Mouse (Mus musculus): ENCODE results near the gene Ppib. TPM values are rescaled to one million over a fixed set of nuclear protein-coding genes. Genes with fewer than 3 reads are reported as not detected.

Ppib gene
- polyA plus RNA-seq, 1 experiment from 2014 or later: 515 TPM

DNA sequence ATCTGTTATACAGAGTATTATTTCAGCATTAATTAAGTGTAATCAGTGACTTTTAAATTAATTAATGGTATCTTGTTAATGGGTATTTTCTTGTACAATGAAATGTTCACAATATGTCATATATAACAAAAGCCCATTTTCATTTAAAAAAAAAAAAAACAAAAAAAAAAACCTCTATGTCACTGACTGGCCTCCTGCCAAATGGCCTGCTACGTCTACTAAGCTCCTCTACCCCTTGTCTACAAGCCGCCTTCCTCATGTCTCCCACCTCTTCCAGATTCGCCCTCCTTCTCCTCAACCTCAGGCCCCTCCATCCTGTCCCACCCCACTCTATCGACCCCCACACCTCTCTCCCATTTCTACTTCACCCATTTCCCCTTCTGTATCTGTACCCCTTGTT, 8.5 kb upstream of the Ppib start:
- WGBS: 88% methylated on average over 4 of the region's 4 CpGs
- DNase-seq (ENCODE audit: low spot score): no peak
- no peaks in the 10 kb centered on the region for H3K9me3 ChIP-seq (ENCODE audit: control insufficient read depth, low read length)

DNA sequence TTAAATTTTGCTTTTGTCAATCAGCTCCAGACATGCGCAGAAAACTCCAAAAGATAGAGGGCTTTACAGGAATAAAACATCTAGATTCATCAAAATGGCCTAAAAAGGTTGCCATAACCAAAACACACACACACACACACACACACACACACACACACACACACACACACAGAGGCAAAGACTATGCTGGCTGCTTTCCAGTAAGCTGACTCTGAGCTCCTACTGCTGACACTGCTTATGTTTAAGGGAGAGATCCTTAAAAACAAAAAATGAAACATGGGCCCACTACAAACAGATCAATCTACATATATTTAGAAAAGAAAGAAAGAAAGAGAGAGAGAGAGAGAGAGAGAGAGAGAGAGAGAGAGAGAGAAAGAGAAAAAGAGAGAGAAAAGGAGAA, 7.3 kb upstream of the Ppib start:
- ATAC-seq (ENCODE audit: low FRiP score) (no peak), DNase-seq (ENCODE audit: low spot score) (no peak)
- H3K27ac ChIP-seq (ENCODE audit: low read depth, low read length): no peak overlapping the region
- no peak overlapping the region for H3K4me3 ChIP-seq (ENCODE audit: low read depth, low read length)
- H3K9me3 ChIP-seq (ENCODE audit: control insufficient read depth, low read length): no peaks in the 10 kb centered on the region
- no peaks in the 10 kb centered on the region for H3K27me3 ChIP-seq (ENCODE audit: control insufficient read depth, insufficient read depth, low read length)
- no peaks in the 10 kb centered on the region for H3K4me1 ChIP-seq (replicated peaks; ENCODE audit: control insufficient read depth, insufficient read depth, low read length)
- no peak overlapping the region for H3K4me2 ChIP-seq (replicated peaks; ENCODE audit: low read depth, low read length)
- 97% methylated on average over 1 of the region's 1 CpGs for WGBS
- no peak overlapping the region for H3K9ac ChIP-seq (ENCODE audit: low read depth, low read length)
- no peaks in the 10 kb centered on the region for H3K36me3 ChIP-seq (ENCODE audit: control insufficient read depth, insufficient read depth, low read length)

More for the DNA sequence above, 8.5 kb upstream of the Ppib start:
- no peak overlapping the region for H3K4me2 ChIP-seq (replicated peaks; ENCODE audit: low read depth, low read length)
- H3K36me3 ChIP-seq (ENCODE audit: control insufficient read depth, insufficient read depth, low read length): no peaks in the 10 kb centered on the region
- no peak overlapping the region for H3K4me3 ChIP-seq (ENCODE audit: low read depth, low read length)
- no peaks in the 10 kb centered on the region for H3K27me3 ChIP-seq (ENCODE audit: control insufficient read depth, insufficient read depth, low read length)
- no peak for ATAC-seq (ENCODE audit: low FRiP score)
- no peak overlapping the region for H3K27ac ChIP-seq (ENCODE audit: low read depth, low read length)
- H3K4me1 ChIP-seq (replicated peaks; ENCODE audit: control insufficient read depth, insufficient read depth, low read length): no peaks in the 10 kb centered on the region
- no peak overlapping the region for H3K9ac ChIP-seq (ENCODE audit: low read depth, low read length)

DNA sequence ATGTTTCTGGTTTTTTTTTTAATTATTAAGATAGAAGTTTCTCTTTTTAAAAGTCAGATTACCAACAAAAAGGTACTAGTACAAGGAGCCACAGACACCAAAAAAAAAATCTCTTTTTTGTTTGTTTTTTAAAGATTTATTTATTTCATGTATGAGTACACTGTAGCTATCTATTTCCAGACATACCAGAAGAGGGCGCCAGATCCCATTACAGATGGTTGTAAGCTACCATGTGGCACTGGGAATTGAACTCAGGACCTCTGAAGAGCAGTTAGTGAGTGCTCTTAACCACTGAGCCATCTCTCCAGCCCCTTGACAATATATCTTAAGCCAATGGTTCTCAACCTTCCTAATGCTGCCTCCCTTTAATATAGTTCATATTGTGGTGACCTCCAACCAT, 6.4 kb upstream of the Ppib start:
- H3K4me2 ChIP-seq (replicated peaks; ENCODE audit: low read depth, low read length): no peak overlapping the region
- no peaks in the 10 kb centered on the region for H3K36me3 ChIP-seq (ENCODE audit: control insufficient read depth, insufficient read depth, low read length)
- 32% methylated on average over 1 of the region's 1 CpGs for WGBS
- no peaks in the 10 kb centered on the region for H3K9me3 ChIP-seq (ENCODE audit: control insufficient read depth, low read length)
- H3K27me3 ChIP-seq (ENCODE audit: control insufficient read depth, insufficient read depth, low read length): no peaks in the 10 kb centered on the region
- H3K9ac ChIP-seq (ENCODE audit: low read depth, low read length): no peak overlapping the region
- ATAC-seq (ENCODE audit: low FRiP score) (no peak), DNase-seq (ENCODE audit: low spot score) (no peak)
- H3K4me3 ChIP-seq (ENCODE audit: low read depth, low read length): no peak overlapping the region
- H3K4me1 ChIP-seq (replicated peaks; ENCODE audit: control insufficient read depth, insufficient read depth, low read length): no peaks in the 10 kb centered on the region
- no peak overlapping the region for H3K27ac ChIP-seq (ENCODE audit: low read depth, low read length)

DNA sequence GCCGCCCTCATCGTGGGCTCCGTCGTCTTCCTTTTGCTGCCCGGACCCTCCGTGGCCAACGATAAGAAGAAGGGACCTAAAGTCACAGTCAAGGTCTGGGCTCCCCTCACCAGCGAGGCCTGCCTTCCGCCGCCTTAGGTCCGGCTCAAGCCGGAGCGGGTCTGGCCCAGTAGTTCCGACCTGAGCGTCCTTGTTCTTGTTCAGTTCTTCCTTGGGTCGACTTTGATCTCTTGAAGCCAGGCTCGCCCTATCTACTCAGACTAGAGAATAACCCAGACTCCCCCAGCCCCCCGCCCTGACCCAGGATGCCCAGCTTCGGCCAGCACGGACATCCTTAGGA, 256 bp downstream of the Ppib start:
- under 1% methylated on average over 19 of the region's 20 CpGs for WGBS
- DNase-seq (ENCODE audit: low spot score): no peak
- Histone ChIP-seq H3K27ac (ENCODE audit: low read depth, low read length) (peak overlapping the region; percentile 67; the same call in 1 of the 2 replicates), H3K4me2 (replicated peaks; ENCODE audit: low read depth, low read length) (peak overlapping the region; percentile 61), H3K9ac (ENCODE audit: low read depth, low read length) (peak overlapping the region; percentile 90), H3K9me3 (ENCODE audit: control insufficient read depth, low read length) (no peaks in the 10 kb centered on the region), H3K27me3 (ENCODE audit: control insufficient read depth, insufficient read depth, low read length) (no peaks in the 10 kb centered on the region), H3K4me3 (ENCODE audit: low read depth, low read length) (peak overlapping the region; percentile 80), H3K4me1 (replicated peaks; ENCODE audit: control insufficient read depth, insufficient read depth, low read length) (peaks cover 4% of the 10 kb centered on the region; the same call in 1 of the 2 replicates), H3K36me3 (ENCODE audit: control insufficient read depth, insufficient read depth, low read length) (peaks cover 12% of the 10 kb centered on the region)
- peak; percentile 73 for ATAC-seq (ENCODE audit: low FRiP score)

DNA sequence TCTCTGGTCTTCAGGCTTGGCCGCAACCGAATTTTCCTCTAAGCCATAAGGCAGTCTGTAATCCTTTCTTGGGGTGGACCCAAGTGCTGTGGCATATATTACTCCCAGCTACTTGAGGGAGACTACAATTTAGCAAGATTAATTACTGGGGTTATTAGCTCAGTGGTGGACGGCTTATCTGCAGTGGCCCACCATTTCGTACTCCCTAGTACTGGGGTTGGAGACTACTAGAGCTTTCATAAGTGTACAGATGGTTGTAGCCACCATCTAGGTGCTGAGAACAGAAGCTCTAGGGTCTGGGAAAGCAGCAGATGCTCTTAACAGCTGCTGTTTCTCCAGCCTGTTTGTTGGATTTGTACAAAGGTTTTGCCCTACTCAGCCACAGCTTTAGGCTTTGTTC, 964 bp downstream of the Ppib start:
- no peaks in the 10 kb centered on the region for H3K9me3 ChIP-seq (ENCODE audit: control insufficient read depth, low read length)
- H3K4me3 ChIP-seq (ENCODE audit: low read depth, low read length): peak overlapping the region; percentile 80
- DNase-seq (ENCODE audit: low spot score) (peak; percentile 30), ATAC-seq (ENCODE audit: low FRiP score) (no peak)
- H3K36me3 ChIP-seq (ENCODE audit: control insufficient read depth, insufficient read depth, low read length): peaks cover 15% of the 10 kb centered on the region
- H3K4me1 ChIP-seq (replicated peaks; ENCODE audit: control insufficient read depth, insufficient read depth, low read length): peaks cover 4% of the 10 kb centered on the region; the same call in 1 of the 2 replicates
- peak overlapping the region; percentile 90 for H3K9ac ChIP-seq (ENCODE audit: low read depth, low read length)
- peak overlapping the region; percentile 67; the same call in 1 of the 2 replicates for H3K27ac ChIP-seq (ENCODE audit: low read depth, low read length)
- WGBS: 41% methylated on average over 4 of the region's 4 CpGs
- H3K27me3 ChIP-seq (ENCODE audit: control insufficient read depth, insufficient read depth, low read length): no peaks in the 10 kb centered on the region
- peak overlapping the region; percentile 61 for H3K4me2 ChIP-seq (replicated peaks; ENCODE audit: low read depth, low read length)

DNA sequence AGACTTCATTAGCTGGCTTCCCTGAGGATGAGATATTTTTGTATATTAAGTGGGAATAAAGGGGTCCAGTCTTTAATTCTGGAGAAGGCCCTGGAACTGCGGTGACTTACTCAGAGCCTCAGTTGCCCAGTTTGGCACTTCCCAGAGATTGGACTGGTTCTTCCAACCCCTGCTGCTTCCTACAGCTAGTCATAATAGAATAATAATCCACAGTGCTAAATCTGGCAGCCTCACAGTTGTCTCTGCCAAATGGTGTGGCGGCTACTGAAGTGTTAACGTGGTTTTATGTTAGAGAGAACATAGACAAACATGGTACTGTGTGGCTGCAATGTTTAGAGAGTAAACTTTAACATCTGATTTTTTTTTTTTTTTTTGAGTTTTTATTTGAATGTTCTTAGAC, 1.6 kb downstream of the Ppib start:
- H3K4me3 ChIP-seq (ENCODE audit: low read depth, low read length): peak overlapping the region; percentile 4; the same call in 1 of the 2 replicates
- no peak for ATAC-seq (ENCODE audit: low FRiP score)
- H3K9me3 ChIP-seq (ENCODE audit: control insufficient read depth, low read length): no peaks in the 10 kb centered on the region
- H3K4me1 ChIP-seq (replicated peaks; ENCODE audit: control insufficient read depth, insufficient read depth, low read length): peaks cover 4% of the 10 kb centered on the region; the same call in 1 of the 2 replicates
- peak overlapping the region; percentile 61; the same call in 1 of the 2 replicates for H3K4me2 ChIP-seq (replicated peaks; ENCODE audit: low read depth, low read length)
- H3K27ac ChIP-seq (ENCODE audit: low read depth, low read length): no peak overlapping the region
- 92% methylated on average over 3 of the region's 3 CpGs for WGBS
- H3K36me3 ChIP-seq (ENCODE audit: control insufficient read depth, insufficient read depth, low read length): peaks cover 15% of the 10 kb centered on the region
- H3K9ac ChIP-seq (ENCODE audit: low read depth, low read length): no peak overlapping the region
- no peaks in the 10 kb centered on the region for H3K27me3 ChIP-seq (ENCODE audit: control insufficient read depth, insufficient read depth, low read length)
- no peak for DNase-seq (ENCODE audit: low spot score)

DNA sequence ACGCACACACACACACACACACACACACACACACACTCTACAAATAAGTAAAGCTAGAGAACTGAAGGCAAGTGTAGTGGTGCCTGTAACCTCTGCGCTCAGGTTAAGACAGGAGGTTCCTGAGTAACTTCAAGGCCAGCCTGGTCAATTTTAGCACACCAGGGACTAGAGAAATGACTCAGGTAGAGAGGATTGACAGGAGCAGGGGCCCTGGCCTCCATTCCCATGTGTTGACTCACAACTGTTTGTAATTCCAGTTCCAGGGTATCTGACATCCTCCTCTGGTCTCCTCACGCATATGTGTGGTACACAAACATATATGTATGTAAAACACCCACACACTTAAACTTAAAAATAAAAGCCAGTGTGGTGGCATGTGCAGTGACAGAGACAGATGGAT, 3.4 kb downstream of the Ppib start:
- 86% methylated on average over 3 of the region's 3 CpGs for WGBS
- ATAC-seq (ENCODE audit: low FRiP score) (no peak), DNase-seq (ENCODE audit: low spot score) (no peak)
- H3K4me3 ChIP-seq (ENCODE audit: low read depth, low read length): no peak overlapping the region
- H3K36me3 ChIP-seq (ENCODE audit: control insufficient read depth, insufficient read depth, low read length): peaks cover 15% of the 10 kb centered on the region
- peaks cover 4% of the 10 kb centered on the region; the same call in 1 of the 2 replicates for H3K4me1 ChIP-seq (replicated peaks; ENCODE audit: control insufficient read depth, insufficient read depth, low read length)
- H3K27ac ChIP-seq (ENCODE audit: low read depth, low read length): no peak overlapping the region
- peaks cover 11% of the 10 kb centered on the region for H3K27me3 ChIP-seq (ENCODE audit: control insufficient read depth, insufficient read depth, low read length)
- no peak overlapping the region for H3K4me2 ChIP-seq (replicated peaks; ENCODE audit: low read depth, low read length)
- no peaks in the 10 kb centered on the region for H3K9me3 ChIP-seq (ENCODE audit: control insufficient read depth, low read length)
- H3K9ac ChIP-seq (ENCODE audit: low read depth, low read length): no peak overlapping the region

DNA sequence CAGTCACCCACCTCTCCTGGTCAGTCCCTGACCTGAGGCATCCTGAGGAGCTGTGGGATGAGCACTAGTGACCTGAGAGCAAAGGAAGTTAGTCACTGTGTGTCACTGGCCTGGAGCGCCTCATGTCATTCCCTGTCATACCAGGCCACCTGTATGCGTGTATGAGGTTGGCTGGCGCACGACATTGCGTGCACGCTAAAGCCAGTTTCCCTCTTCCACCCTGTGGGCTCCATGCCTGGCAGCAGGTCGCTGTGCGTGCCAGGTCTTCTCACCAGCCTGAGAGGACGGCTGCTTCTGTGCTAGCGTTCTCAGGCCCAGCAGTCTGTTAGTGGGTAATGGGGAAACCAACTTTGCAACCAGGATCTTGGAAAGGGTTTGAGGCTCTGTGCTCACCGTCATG, 4.3 kb downstream of the Ppib start:
- WGBS: 98% methylated on average over 11 of the region's 11 CpGs
- no peak for DNase-seq (ENCODE audit: low spot score)
- Histone ChIP-seq H3K36me3 (ENCODE audit: control insufficient read depth, insufficient read depth, low read length) (peaks cover 15% of the 10 kb centered on the region), H3K4me1 (replicated peaks; ENCODE audit: control insufficient read depth, insufficient read depth, low read length) (peaks cover 8% of the 10 kb centered on the region; the same call in 1 of the 2 replicates), H3K27me3 (ENCODE audit: control insufficient read depth, insufficient read depth, low read length) (peaks cover 20% of the 10 kb centered on the region), H3K27ac (ENCODE audit: low read depth, low read length) (no peak overlapping the region), H3K9ac (ENCODE audit: low read depth, low read length) (no peak overlapping the region), H3K4me2 (replicated peaks; ENCODE audit: low read depth, low read length) (no peak overlapping the region), H3K9me3 (ENCODE audit: control insufficient read depth, low read length) (no peaks in the 10 kb centered on the region), H3K4me3 (ENCODE audit: low read depth, low read length) (no peak overlapping the region)
- no peak for ATAC-seq (ENCODE audit: low FRiP score)

DNA sequence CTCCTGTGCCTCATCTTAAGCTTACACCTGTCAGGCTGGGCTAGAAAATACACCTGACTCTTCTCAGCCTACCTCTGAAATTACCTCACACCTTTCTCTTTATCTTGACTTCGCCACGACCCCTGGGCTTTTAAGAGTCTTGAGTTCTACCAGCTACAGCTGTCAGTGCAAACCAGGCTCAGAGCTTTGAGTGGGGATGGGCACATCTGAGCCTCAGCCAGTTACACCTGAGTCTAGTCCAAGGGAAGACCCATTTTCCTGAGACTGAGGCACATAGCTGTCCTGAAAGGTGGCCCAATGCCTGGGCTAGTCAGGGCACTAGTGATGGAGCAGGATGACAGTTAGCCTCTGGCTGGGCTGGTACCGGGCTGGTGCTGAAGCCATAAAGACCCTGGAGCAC, 6.8 kb downstream of the Ppib start:
- Histone ChIP-seq H3K9me3 (ENCODE audit: control insufficient read depth, low read length) (no peaks in the 10 kb centered on the region), H3K4me2 (replicated peaks; ENCODE audit: low read depth, low read length) (no peak overlapping the region), H3K9ac (ENCODE audit: low read depth, low read length) (no peak overlapping the region), H3K36me3 (ENCODE audit: control insufficient read depth, insufficient read depth, low read length) (peaks cover 15% of the 10 kb centered on the region), H3K4me1 (replicated peaks; ENCODE audit: control insufficient read depth, insufficient read depth, low read length) (0 out of 2 replicates have a peak, but pooled peaks cover 4% of the 10 kb centered on the region), H3K4me3 (ENCODE audit: low read depth, low read length) (no peak overlapping the region), H3K27me3 (ENCODE audit: control insufficient read depth, insufficient read depth, low read length) (peaks cover 31% of the 10 kb centered on the region), H3K27ac (ENCODE audit: low read depth, low read length) (no peak overlapping the region)
- WGBS: 86% methylated on average over 3 of the region's 3 CpGs
- ATAC-seq (ENCODE audit: low FRiP score): no peak
- no peak for DNase-seq (ENCODE audit: low spot score)
